Mouse (Mus musculus) lung, postnatal 4 days (tissue): Measurements from ENCODE around the gene Ctsa.
"Not testable (repeated sequence)": the region's sequence is repeated elsewhere in the genome, so short reads cannot be mapped to it uniquely, and the experiment has no call there.

Source experiments
- DNase-seq, 2 experiments: peaks; one replicate each; pipeline ENCODE4 v3.0.0; 2021

Gene Ctsa

DNA sequence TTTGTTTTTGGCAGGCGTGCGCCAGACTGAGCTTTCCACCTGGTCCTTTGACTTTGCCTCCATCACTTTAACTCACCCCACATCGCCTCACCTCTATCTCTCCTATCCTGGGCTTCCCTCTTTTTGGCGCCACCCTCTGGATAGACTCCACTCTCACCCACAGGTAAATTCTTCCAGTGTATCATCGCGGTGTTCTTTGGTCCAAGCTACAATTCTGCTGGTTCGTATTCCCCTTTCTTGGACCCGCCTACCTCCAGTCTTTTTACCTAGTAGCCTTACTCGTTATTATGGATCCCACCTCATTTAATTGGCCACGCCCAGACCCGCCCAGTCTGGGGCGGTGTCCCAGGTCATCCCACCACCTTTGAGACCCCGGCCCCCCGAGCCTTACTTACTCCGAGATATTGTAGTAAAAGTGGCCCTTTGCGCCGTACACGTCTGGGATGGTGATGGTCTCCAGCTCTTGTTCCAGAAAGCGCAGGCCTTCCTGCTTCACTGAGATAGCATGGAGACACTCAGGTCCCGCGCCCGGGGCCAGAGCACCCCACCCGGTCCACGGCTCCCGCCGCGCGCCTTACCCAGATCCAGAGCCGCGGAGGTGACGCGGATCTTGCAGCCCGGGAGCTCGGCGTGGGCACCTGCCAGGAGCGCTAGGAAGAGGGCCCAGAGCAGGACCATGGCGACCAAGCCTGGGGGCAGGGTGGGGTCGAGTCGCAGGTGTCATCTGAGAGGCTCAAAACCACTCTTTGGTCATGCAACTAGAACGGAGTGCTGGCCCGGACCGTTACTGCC lies 23.8 kb downstream of the Ctsa start:
- DNase-seq, result peak; percentile 27 to 50

DNA sequence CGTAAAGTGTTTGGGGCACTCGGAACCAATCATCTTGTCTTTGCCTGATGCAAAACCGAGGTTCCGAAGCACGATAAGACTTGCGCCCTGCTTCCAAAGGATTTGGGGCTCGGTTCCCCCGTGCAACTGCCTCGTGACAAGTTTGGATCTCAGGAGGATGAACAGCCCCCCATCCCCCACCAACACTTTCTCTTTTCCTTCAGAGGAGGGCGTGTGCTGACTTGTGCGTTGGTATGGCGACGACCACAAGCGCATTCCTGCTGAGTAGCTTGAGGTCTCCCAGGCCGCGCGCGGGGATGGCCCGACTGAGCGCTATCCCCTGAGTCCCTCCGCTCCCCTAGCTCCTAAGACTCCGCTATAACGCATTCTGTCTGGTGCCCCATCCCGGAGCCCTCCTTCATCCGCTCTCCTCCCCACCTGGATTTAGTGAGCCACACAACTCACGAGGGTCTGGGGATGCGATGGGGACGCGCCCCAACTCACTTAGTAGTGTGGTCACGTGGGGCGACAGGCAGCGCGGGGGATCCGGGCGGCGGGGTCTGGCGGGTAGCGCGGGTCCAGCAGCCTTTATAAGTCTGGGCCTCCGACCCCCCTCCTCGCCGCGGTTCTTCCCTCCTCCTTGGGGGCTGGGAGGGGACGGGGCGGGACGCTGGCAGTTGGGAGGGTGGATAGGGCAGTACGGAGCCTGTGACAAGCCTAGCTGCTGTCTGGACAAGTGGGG lies 24.6 kb downstream of the Ctsa start, which contains the start of gene Pltp:
Pltp (minus strand) TSS at position 611 of the 721 bp plus-strand sequence.
- peak; percentile 80 to 84 for DNase-seq

GRCm38 (mm10) chr2:164857842-164858553 lies 25.3 kb downstream of the Ctsa start:
- DNase-seq, result no peak

DNA sequence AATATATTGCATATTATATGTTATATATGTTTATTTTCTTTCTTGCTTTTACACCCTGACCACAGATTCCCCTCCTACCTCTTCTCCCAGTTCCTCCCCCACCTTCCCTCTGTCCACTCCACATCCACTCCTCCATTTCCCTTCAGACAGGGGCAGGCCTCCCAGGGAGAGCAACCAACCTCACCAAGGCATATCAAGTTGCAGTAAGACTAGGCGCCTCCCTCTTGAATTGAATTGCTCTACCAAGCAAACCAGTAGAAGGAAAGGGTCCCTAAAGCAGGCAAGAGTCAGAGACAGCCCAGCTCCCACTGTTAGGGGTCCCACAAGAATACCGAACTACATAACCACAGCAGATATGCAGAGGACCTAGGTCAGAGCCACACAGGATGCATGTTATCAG lies 26.5 kb downstream of the Ctsa start:
- no peak for DNase-seq

DNA sequence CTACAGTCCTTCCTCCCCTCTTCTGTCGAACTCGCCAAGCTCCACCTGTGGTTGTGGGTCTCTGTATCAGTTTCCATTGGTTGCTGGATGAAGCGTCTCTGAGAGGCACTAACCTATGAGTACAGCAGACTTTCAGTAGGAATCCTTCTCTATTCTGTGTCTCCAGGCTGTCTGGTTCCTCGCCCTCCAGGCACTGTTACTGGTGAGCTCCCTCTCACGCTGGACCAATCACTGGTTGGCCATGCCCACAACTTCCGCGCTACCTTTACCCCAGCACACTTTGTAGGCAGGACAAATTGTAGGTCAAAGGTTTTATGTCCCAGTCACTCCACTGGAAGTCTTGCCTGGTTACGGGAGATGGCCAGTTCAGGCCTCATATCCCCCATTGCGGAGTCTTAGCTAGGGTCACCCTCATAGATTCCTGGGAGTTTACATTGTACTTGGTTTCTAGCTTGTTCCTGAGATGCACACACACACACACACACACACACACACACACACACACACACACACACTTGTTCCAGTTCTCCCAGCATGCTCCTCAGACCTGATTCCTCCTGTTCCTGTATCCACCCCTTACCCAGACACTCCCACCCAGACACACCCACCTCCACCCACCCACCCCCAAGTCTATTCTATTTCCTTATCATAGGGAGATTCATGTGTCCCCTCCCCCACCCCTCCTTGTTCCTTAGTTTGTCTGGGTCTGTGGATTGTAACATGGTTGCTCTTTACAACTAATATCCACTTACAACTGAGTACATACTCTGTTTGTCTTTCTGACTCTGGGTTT lies 27.2 kb downstream of the Ctsa start:
- no peak for DNase-seq

DNA sequence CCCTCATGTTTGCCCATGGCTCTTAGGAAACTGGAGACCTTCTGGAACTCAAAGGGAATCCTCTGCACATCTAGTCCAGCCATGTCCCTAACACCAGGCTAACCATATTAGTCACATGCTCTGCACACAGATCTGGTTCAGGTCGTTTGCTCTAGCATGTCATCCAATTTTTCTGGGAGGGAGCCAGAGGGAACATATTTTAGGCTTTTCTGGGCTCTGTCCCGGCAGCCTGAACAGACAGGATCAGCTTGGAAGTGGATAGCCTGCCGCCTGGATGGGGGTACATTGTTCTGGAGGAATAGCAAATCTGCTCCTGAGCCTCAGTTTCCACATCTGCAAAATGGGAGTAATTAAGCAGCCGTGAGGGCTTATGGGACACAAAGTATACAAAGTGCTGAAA lies 28.4 kb downstream of the Ctsa start:
- no peak for DNase-seq

- DNase-seq, result peak; percentile 87 to 92
These were observed 29.6 kb downstream of the Ctsa start for GRCm38 (mm10) chr2:164862179-164862861.

- DNase-seq, result not testable (repeated sequence)
These were observed 30.7 kb downstream of the Ctsa start for GRCm38 (mm10) chr2:164863411-164863810.

DNA sequence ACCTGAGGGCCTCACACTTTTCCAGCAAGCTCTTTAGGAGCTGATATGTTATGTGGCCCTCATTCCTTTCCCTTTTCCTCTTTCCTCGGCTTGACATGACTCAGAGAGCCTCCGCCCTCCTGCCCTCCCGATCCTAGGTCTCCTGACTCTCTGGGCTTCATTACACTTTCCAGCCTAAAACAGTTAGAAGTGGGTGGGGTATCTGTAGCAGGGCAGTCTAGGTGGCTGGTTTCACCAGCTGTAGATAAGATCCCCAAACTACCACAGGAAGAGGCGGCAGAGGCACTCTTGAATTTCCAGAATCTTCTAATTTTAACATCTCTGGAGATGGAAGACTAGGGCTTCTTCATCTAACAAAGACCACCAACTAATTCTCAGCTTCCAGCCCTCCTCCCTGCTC lies 31.9 kb downstream of the Ctsa start:
- no peak for DNase-seq

DNA sequence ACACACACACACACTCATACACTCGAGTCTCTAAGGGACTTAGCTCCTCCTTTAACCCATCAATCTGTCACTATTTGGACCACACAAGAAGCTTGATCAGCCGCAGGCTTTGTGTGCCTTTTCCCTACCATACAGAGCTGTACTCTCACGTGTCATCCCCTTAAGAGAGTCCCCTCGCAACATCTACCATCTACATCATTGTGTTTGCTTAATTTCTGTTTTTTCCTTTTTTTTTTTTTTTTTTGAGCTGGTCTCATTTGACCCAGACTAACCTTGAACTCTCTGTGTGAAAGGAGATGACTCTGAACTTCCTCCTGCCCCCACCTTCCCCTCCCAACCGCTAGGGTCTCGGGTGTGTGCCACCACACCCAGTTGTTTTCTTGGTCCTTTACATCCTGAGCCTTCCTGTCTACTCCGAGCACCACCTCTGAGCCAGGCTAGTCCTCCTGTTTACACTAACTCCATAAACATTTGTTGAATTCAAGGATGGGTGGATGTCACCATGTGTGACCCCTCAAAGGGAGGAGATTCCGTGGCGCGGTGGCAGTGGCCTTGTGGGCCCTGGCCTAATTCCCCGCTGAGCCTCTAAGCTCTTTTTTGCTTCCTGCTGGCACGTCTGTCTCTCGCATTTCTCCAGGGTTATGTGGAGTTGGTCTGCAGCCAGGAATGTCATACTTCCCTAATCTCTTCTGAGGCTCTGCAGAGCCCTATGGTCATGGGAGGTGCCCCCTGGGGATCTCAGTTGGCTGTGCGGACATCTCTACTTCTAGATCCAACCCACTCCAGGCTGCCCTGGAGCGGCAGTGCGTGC lies 34.3 kb downstream of the Ctsa start:
- DNase-seq, result peak; percentile 83 to 91

- DNase-seq, result no peak
These were observed 34.9 kb downstream of the Ctsa start for GRCm38 (mm10) chr2:164867566-164867965.

DNA sequence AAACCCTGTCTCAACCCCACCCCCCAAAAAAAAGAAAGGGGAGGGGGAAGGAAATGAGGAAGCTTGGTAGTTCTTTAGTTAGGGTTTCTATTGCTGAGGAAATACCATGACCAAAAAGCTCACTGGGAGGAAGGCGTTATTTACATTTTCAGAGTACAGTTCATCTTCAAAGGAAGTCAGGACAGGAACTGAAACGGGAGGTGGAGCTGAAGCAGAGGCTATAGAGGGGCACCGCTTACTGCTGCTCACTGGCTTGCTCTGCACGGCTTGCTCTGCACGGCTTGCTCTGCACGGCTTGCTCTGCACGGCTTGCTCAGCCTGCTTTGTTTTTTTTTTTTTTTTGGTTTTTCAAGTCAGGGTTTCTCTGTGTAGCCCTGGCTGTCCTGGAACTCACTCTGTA lies 35.8 kb downstream of the Ctsa start:
- DNase-seq, result peak; percentile 43 to 57

- no peak for DNase-seq
These were observed 39.1 kb downstream of the Ctsa start for GRCm38 (mm10) chr2:164871602-164872303.

GRCm38 (mm10) chr2:164873621-164874020 lies 40.9 kb downstream of the Ctsa start:
- DNase-seq, result no peak

DNA sequence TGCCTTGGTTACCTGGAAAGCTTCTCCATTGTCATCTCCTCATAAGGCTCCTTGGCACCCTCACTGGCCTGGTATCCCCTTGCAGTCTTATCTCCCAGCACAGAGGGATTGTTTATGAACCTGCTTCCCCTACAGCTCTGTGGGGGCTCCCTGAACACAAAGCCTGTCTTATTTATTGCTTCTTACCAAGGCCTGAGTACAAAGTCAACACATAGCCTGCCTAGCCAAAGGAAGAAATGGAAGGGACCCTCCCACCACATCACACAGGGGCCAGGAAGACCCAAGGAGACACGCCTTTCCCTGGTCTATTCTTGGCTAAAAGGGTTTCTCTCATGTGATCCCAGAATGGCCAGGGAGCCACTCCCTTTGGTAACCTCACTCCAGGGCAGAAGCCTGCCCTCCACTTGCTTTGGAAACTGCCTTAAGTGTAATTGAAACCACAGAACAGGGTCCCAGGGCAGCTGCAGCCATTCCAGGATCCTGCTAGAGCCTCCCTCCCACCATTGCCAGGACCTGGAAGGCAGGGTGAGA lies 41.6 kb downstream of the Ctsa start:
- peak; percentile 65 to 82 for DNase-seq

DNA sequence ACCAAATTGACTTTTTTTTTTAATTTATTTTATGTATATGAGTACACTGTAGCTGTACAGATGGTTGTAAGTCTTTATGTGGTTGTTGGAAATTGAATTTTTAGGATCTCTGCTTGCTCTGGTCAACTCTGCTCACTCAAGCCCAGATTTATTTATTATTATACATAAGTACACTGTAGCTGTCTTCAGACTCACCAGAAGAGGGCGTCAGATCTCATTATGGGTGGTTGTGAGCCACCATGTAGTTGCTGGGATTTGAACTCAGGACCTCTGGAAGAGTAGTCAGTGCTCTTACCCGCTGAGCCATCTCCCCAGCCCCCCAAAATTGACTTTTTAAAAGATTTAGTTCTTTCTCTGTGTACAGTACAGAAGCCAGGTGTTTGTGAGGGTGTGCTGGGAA lies 43.0 kb downstream of the Ctsa start:
- not testable (repeated sequence) for DNase-seq

DNA sequence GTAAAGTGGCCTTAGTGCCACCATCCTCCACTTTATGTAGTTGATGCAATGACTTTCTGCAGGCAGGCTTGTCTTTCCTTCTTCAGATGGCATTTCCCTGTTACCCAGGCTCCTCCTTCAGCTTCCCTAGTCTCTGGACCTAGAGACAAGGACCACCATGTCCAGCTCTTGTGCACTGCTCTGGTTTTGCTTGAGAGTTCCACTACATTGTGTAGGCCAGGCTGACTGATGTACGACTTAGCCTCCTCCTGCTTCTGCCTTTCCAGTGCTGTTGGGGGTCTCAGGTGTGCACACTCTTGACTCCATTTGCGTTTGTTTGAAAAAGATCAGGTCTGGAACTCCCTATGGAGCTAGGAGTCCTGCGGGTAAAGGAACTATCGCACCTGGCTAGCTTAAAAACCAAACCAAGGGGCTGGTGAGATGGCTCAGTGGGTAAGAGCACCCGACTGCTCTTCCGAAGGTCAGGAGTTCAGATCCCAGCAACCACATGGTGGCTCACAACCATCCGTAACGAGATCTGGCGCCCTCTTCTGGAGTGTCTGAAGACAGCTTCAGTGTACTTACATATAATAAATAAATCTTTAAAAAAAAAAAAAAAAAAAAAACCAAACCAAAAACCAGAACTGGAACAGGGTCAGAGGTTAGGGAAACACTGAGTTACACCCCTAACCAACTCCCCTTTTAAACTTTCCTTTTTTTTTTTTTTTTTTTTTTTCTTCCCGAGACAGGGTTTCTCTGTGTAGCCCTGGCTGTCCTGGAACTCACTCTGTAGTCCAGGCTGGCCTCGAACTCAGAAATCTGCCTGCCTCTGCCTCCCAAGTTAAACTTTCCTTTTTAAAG lies 44.9 kb downstream of the Ctsa start:
- not testable (repeated sequence) for DNase-seq

DNA sequence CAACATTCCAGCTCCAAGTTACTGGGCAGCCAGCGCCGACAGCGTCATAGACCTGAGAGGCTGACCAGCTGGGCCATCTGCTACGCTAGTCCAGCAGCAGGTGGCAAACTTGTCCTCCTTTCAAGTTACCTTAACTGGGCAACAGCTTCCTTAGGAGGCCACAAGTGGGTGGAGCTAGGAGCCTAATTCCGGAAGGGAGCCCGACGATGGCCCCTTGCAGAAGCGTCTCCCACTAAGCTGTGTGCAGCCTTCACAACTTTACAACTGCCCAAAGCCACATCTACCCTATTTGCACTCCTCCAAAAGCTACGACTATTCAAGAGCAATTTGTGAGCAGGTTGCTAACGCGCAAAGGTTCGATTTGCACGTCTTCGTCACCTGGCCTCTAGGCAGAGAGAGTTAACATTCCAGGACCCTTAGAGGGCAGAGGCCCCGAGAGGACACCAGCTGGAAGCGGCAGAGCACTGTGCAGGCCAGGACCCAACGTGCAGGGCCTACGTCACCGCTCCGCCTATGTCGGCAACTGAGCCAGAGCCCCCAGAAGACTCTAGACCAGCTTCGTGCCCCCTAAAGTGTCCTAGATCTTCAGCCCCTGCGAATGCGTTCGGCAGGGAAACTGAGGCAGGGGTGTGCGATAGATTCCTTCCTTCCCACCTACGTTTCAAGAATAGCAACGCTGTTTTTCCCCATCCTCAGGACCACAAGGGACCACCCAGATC lies 46.0 kb downstream of the Ctsa start:
- DNase-seq, result peak; percentile 69 to 77

DNA sequence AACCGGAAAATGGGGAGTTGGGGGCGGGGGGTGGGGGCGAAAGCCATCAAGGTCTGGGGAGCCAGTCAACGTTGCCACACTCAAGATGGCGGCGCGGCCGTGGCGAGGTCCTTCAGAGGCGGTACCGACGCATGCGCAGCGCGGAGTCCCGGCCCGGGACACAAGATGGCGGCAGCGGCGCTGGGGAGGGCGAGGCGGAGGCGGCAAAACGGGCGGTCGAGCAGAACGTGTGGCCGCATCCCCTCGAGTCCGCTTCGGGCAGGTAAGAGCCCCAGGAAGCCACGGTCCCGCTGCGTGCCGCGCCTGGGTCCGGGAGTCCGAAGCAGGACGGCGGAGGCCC lies 46.5 kb downstream of the Ctsa start, which contains the start of gene Pcif1:
Pcif1 (plus strand) TSS at position 77 of the 340 bp plus-strand sequence.
- peak; percentile 93 to 95 for DNase-seq
